Mouse (Mus musculus) embryonic facial prominence, embryonic 12.5 days (tissue): ENCODE measurements around the gene Prkch. TPM values are rescaled to one million over a fixed set of nuclear protein-coding genes. Genes with fewer than 3 reads are reported as not detected.

Source experiments
- ATAC-seq: fragments of 200-750 bp; cut with Nextera tagmentation; 2 replicates; pipeline ENCODE4 v1.8.0; 2017; ENCODE audit not compliant: insufficient number of reproducible peaks, insufficient read depth, low FRiP score, low TSS enrichment
- H3K27ac ChIP-seq: fragments of 300-500 bp; sonication (generic); 2 replicates; pipeline ENCODE4 v1.5.1; 2016; ENCODE audit warnings: mild to moderate bottlenecking
- H3K27me3 ChIP-seq: fragments of 300-500 bp; sonication (generic); 2 replicates; pipeline ENCODE4 v1.6.1; 2016; ENCODE audit warnings: mild to moderate bottlenecking, moderate library complexity
- H3K36me3 ChIP-seq: fragments of 300-500 bp; sonication (generic); 2 replicates; pipeline ENCODE4 v1.6.1; 2016; ENCODE audit warnings: mild to moderate bottlenecking
- H3K4me1 ChIP-seq: fragments of 300-500 bp; sonication (generic); 2 replicates; pipeline ENCODE4 v1.6.1; 2016
- H3K4me2 ChIP-seq: fragments of 300-500 bp; sonication (generic); replicated peaks from 2 replicates; pipeline ENCODE4 v1.6.1; 2016; ENCODE audit warnings: mild to moderate bottlenecking, moderate library complexity
- H3K4me3 ChIP-seq: fragments of 300-500 bp; sonication (generic); 2 replicates; pipeline ENCODE4 v1.5.1; 2016; ENCODE audit warnings: mild to moderate bottlenecking
- H3K9ac ChIP-seq: fragments of 300-500 bp; sonication (generic); 2 replicates; pipeline ENCODE4 v1.6.1; 2016; ENCODE audit warnings: mild to moderate bottlenecking, moderate library complexity
- H3K9me3 ChIP-seq: fragments of 300-500 bp; sonication (generic); 2 replicates; pipeline ENCODE4 v1.6.1; 2016; ENCODE audit warnings: mild to moderate bottlenecking, moderate library complexity
- whole genome bisulfite sequencing: fragments of 180-500 bp; shearing (Covaris S2); methylation state at CpG from one replicate; pipeline ENCODE4 v1.1.7; 2016; 5-methylcytosine and 5-hydroxymethylcytosine counted together
- polyA plus RNA-seq: library from polyadenylated mRNA; unstranded; fragments of >200 nt; fragmentation: Nextera tagmentation; extraction: Ambion mirVana; gene quantifications from 2 replicates; pipeline ENCODE4 v1.2.1, GENCODE M21; 2016

The Prkch gene
- polyA plus RNA-seq, 1 experiment from 2014 or later, result 13.9 TPM

DNA sequence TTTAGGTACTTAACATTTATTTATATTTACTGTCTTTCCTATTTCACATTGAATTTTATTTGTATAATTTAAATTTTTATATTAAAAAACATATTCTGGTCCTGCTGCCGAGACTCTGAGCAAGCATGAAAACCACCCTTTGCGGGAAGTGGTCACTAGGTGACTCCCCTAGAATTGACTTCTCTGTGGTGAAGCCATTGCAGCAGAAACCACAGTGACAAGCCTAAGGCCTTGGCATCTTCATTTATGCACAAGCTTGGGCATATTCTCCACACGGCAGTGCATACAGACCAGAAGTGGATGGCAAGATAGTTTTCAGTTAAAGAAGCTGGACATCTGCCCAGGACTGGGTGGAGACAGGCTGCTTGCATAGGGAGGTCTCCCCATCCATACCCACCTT lies 117.4 kb downstream of the Prkch start:
- H3K9me3 ChIP-seq, result no peaks in the 10 kb centered on the region
- no peak overlapping the region for H3K27ac ChIP-seq
- no peaks in the 10 kb centered on the region; the same call in 1 of the 2 replicates for H3K4me1 ChIP-seq
- ATAC-seq, result no peak
- H3K36me3 ChIP-seq, result no peaks in the 10 kb centered on the region
- no peak overlapping the region for H3K4me2 ChIP-seq
- H3K27me3 ChIP-seq, result no peaks in the 10 kb centered on the region
- no peak overlapping the region for H3K4me3 ChIP-seq
- no peak overlapping the region for H3K9ac ChIP-seq
- 91% methylated on average over 3 of the region's 3 CpGs for WGBS

DNA sequence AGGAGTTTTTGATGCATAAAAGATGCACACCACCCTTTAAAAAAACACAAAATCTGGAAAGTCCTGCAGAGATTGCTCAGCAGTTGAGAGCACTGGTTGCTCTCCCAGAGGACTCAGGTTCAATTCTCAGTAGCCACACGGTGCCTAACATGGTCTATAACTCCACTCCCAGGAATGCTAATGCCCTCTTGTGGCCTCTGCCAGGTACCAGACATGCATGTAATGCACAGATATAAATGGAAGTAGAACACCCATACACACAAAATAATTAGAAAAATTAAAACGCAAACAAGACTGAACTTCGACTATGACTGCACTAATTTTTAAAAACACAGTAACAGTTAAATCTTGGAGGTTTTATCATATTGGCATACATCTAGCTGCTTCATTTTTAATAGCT lies 119.8 kb downstream of the Prkch start:
- 84% methylated on average over 3 of the region's 3 CpGs for WGBS
- no peak overlapping the region for H3K4me3 ChIP-seq
- no peak for ATAC-seq
- no peaks in the 10 kb centered on the region for H3K36me3 ChIP-seq
- no peaks in the 10 kb centered on the region for H3K9me3 ChIP-seq
- H3K27ac ChIP-seq, result no peak overlapping the region
- H3K4me2 ChIP-seq, result no peak overlapping the region
- no peak overlapping the region for H3K9ac ChIP-seq
- peaks cover 6% of the 10 kb centered on the region; the same call in 1 of the 2 replicates for H3K4me1 ChIP-seq
- no peaks in the 10 kb centered on the region for H3K27me3 ChIP-seq

DNA sequence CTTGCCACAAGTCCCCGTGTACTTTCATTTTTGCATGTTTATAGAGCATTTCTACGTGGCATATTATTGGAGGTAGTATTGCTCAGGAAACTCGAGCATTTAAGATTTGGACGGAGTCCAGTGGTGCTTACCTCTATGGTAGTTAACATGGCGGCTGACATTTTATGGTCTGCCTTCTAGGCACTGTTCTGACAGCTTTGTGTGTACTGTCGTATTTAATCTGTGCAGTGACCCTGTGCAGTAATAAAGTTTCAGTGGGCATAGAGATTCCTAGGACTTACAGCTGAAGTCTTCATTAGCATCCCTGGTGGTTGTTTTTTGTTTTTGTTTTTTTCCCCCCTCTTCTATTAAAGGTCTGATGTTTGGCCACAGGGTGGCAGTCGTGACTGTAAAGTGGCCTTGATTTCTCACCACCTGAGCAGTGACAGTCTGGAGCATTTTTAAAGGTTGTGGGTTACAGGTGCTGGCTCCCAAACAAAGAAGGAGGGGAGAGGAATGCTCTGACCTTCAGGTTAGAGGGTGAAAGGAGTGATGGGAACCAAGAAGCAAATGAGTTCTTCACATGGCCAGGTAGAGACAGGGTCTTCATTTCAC lies 120.6 kb downstream of the Prkch start:
- Histone ChIP-seq H3K4me2 (no peak overlapping the region), H3K27ac (no peak overlapping the region), H3K4me3 (no peak overlapping the region), H3K36me3 (no peaks in the 10 kb centered on the region), H3K9me3 (no peaks in the 10 kb centered on the region), H3K27me3 (peaks cover 3% of the 10 kb centered on the region; the same call in 1 of the 2 replicates), H3K4me1 (0 out of 2 replicates have a peak, but pooled peaks cover 6% of the 10 kb centered on the region), H3K9ac (no peak overlapping the region)
- no peak for ATAC-seq
- 42% methylated on average over 7 of the region's 7 CpGs for WGBS

- 59% methylated on average over 5 of the region's 5 CpGs for WGBS
- no peaks in the 10 kb centered on the region for H3K9me3 ChIP-seq
- H3K4me2 ChIP-seq, result no peak overlapping the region
- no peak overlapping the region for H3K4me3 ChIP-seq
- no peak overlapping the region for H3K27ac ChIP-seq
- peaks cover 6% of the 10 kb centered on the region; the same call in 1 of the 2 replicates for H3K4me1 ChIP-seq
- peaks cover 3% of the 10 kb centered on the region; the same call in 1 of the 2 replicates for H3K27me3 ChIP-seq
- H3K9ac ChIP-seq, result no peak overlapping the region
- no peaks in the 10 kb centered on the region for H3K36me3 ChIP-seq
- ATAC-seq, result no peak
Observed at GRCm38 (mm10) chr12:73708498-73708897, 123.9 kb downstream of the Prkch start.

DNA sequence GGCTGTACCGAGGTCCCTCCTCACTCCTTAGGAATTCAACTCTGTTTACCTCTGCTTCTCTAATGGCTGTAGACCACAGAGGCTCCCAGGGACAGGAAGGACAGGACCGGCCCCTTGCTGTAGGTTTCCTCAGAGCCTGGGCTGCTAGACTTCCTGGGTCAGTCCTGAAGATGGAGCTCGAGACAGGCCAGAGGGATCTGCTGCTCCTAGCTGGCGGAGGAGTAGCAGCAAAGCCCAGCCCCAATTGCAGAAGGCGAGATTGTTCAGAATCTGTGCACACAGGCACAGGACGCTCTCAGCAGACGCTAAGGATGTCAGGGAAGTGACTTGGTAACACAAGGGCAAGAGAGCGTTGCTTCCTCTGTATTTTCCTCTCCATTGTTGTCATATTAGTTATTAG lies 124.3 kb downstream of the Prkch start:
- 25% methylated on average over 8 of the region's 8 CpGs for WGBS
- no peak overlapping the region for H3K27ac ChIP-seq

DNA sequence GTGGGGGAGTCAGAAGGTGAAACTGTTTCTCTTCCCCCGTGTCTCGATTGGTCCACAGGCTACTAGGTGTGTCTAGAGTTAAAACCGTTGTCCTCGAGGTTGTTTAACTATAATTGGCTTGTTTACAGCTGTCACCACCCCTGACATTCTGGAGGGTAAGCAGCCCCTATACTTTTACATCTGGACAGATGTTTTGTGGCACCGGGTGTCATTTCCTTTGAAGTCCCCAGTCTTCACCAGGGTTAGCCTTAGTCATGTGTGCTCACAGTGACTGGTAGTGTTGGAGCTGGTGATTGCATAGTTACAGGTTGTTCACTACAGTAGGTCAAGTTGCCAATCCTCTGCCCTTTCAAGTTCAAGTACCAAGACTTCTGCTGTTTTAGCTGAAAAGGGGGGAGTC lies 126.2 kb downstream of the Prkch start:
- Histone ChIP-seq H3K9me3 (no peaks in the 10 kb centered on the region), H3K27ac (no peak overlapping the region), H3K9ac (no peak overlapping the region), H3K4me3 (no peak overlapping the region), H3K4me2 (no peak overlapping the region), H3K27me3 (peaks cover 3% of the 10 kb centered on the region; the same call in 1 of the 2 replicates), H3K4me1 (peaks cover 6% of the 10 kb centered on the region; the same call in 1 of the 2 replicates), H3K36me3 (no peaks in the 10 kb centered on the region)
- no peak for ATAC-seq
- 81% methylated on average over 5 of the region's 5 CpGs for WGBS

More for the DNA sequence above, 124.3 kb downstream of the Prkch start:
- 0 out of 2 replicates have a peak, but pooled peaks have one; percentile 47 for ATAC-seq
- H3K4me2 ChIP-seq, result no peak overlapping the region
- H3K36me3 ChIP-seq, result no peaks in the 10 kb centered on the region
- H3K4me1 ChIP-seq, result peaks cover 6% of the 10 kb centered on the region; the same call in 1 of the 2 replicates
- peaks cover 3% of the 10 kb centered on the region; the same call in 1 of the 2 replicates for H3K27me3 ChIP-seq
- H3K4me3 ChIP-seq, result no peak overlapping the region
- no peaks in the 10 kb centered on the region for H3K9me3 ChIP-seq
- H3K9ac ChIP-seq, result no peak overlapping the region

GRCm38 (mm10) chr12:73712122-73712521 lies 127.5 kb downstream of the Prkch start:
- H3K9ac ChIP-seq, result no peak overlapping the region
- H3K4me2 ChIP-seq, result no peak overlapping the region
- no peak overlapping the region for H3K27ac ChIP-seq
- no peak for ATAC-seq
- 46% methylated on average over 6 of the region's 6 CpGs for WGBS
- H3K36me3 ChIP-seq, result no peaks in the 10 kb centered on the region
- H3K27me3 ChIP-seq, result peaks cover 3% of the 10 kb centered on the region; the same call in 1 of the 2 replicates
- H3K4me3 ChIP-seq, result no peak overlapping the region
- H3K4me1 ChIP-seq, result peaks cover 6% of the 10 kb centered on the region; the same call in 1 of the 2 replicates
- H3K9me3 ChIP-seq, result no peaks in the 10 kb centered on the region

- 86% methylated on average over 5 of the region's 5 CpGs for WGBS
- no peaks in the 10 kb centered on the region for H3K9me3 ChIP-seq
- no peaks in the 10 kb centered on the region; the same call in 1 of the 2 replicates for H3K4me1 ChIP-seq
- H3K27ac ChIP-seq, result no peak overlapping the region
- no peak for ATAC-seq
- no peak overlapping the region for H3K4me2 ChIP-seq
- no peak overlapping the region for H3K4me3 ChIP-seq
- no peaks in the 10 kb centered on the region for H3K36me3 ChIP-seq
- no peak overlapping the region for H3K9ac ChIP-seq
- H3K27me3 ChIP-seq, result peaks cover 3% of the 10 kb centered on the region; the same call in 1 of the 2 replicates
Observed at GRCm38 (mm10) chr12:73714589-73714988, 130.0 kb downstream of the Prkch start.

DNA sequence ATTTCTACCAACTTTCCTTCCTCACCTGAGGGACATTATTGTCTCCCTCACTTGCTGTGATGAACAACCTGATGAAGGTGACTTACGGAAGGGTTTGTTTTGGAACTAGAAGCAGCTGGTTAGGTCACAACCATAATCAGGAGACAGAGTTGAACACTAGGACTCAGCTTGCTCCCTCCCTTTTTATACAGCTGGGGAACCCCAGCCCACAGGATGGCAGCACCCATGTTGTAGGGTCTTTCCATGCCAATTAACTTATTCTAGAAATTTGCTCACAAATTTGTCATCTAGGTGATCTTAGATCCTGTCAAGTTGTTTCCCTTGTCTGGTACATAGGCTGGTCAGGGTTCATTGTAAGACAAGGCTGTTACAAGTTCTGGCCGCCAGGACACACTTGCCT lies 130.7 kb downstream of the Prkch start:
- Histone ChIP-seq H3K9me3 (no peaks in the 10 kb centered on the region), H3K4me3 (no peak overlapping the region), H3K27ac (no peak overlapping the region), H3K4me2 (no peak overlapping the region), H3K9ac (no peak overlapping the region), H3K36me3 (no peaks in the 10 kb centered on the region), H3K4me1 (no peaks in the 10 kb centered on the region; the same call in 1 of the 2 replicates), H3K27me3 (no peaks in the 10 kb centered on the region)
- ATAC-seq, result no peak
- 90% methylated on average over 2 of the region's 2 CpGs for WGBS

GRCm38 (mm10) chr12:73715954-73716731 lies 131.5 kb downstream of the Prkch start:
- Histone ChIP-seq H3K4me2 (no peak overlapping the region), H3K9me3 (no peaks in the 10 kb centered on the region), H3K27me3 (no peaks in the 10 kb centered on the region), H3K9ac (no peak overlapping the region), H3K4me3 (no peak overlapping the region), H3K4me1 (no peaks in the 10 kb centered on the region; the same call in 1 of the 2 replicates), H3K27ac (no peak overlapping the region), H3K36me3 (no peaks in the 10 kb centered on the region)
- no peak for ATAC-seq
- WGBS, result 72% methylated on average over 21 of the region's 21 CpGs

- H3K9me3 ChIP-seq, result no peaks in the 10 kb centered on the region
- no peak overlapping the region for H3K27ac ChIP-seq
- WGBS, result 88% methylated on average over 10 of the region's 10 CpGs
- no peak overlapping the region for H3K4me2 ChIP-seq
- H3K4me1 ChIP-seq, result no peaks in the 10 kb centered on the region
- ATAC-seq, result no peak
- H3K4me3 ChIP-seq, result no peak overlapping the region
- no peaks in the 10 kb centered on the region for H3K36me3 ChIP-seq
- H3K9ac ChIP-seq, result no peak overlapping the region
- no peaks in the 10 kb centered on the region for H3K27me3 ChIP-seq
Observed at GRCm38 (mm10) chr12:73718036-73718435, 133.4 kb downstream of the Prkch start.

DNA sequence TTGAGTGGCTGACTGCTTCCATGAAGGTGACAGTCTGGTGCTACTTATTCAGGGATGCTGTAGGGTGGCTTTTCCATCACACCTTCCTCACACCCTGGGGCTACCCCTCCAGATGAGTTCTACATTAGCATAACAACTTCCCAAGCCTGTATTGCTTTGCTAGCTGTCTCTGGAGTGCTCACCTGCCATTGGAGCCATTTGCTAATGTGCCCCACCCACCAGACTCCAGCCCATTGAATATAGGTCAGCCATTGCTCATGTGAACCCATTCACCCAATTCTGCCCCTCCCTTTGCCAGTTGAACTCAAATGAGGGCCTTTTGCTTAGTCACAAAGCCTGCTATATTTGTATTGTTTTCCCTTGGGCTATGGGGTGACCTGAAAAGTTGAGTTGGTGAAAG lies 135.2 kb downstream of the Prkch start:
- no peak overlapping the region for H3K9ac ChIP-seq
- no peaks in the 10 kb centered on the region for H3K27me3 ChIP-seq
- H3K4me3 ChIP-seq, result no peak overlapping the region
- H3K36me3 ChIP-seq, result no peaks in the 10 kb centered on the region
- H3K4me1 ChIP-seq, result no peaks in the 10 kb centered on the region
- no peak overlapping the region for H3K27ac ChIP-seq
- H3K4me2 ChIP-seq, result no peak overlapping the region
- ATAC-seq, result no peak
- no peaks in the 10 kb centered on the region for H3K9me3 ChIP-seq
